Mouse (Mus musculus): ENCODE results near the gene Sufu. TPM values are rescaled to one million over a fixed set of nuclear protein-coding genes. Genes with fewer than 3 reads are reported as not detected.

Gene Sufu
- polyA plus RNA-seq, 1 experiment from 2014 or later: 30.3 TPM

GRCm38 (mm10) chr19:46517529-46518351 lies 121.0 kb downstream of the Sufu start:
- peak overlapping the region; percentile 62; the same call in 1 of the 2 replicates for H3K27ac ChIP-seq (ENCODE audit: low read depth)

GRCm38 (mm10) chr19:46518352-46518787 lies 121.7 kb downstream of the Sufu start:
- Histone ChIP-seq H3K27me3 (replicated peaks; ENCODE audit: control insufficient read depth, insufficient read depth, low read length) (no peaks in the 10 kb centered on the region), H3K36me3 (ENCODE audit: control insufficient read depth, insufficient read depth, low read length) (peaks cover 34% of the 10 kb centered on the region), H3K4me3 (ENCODE audit: low read depth, low read length) (no peak overlapping the region), H3K9ac (ENCODE audit: low read length) (0 out of 2 replicates have a peak overlapping the region, but pooled peaks have one; percentile 13), H3K4me1 (replicated peaks; ENCODE audit: control insufficient read depth, insufficient read depth, low read length) (peaks cover 33% of the 10 kb centered on the region), H3K9me3 (ENCODE audit: control insufficient read depth, low read length) (no peaks in the 10 kb centered on the region), H3K4me2 (ENCODE audit: low read length) (peak overlapping the region; percentile 46), H3K27ac (ENCODE audit: low read depth) (peak overlapping the region; percentile 62; the same call in 1 of the 2 replicates)
- DNase-seq (ENCODE audit: low spot score) (peak; percentile 81), ATAC-seq (replicated peaks; ENCODE audit: low FRiP score, low TSS enrichment, low read depth) (peak; percentile 70)
- WGBS: 0% methylated on average over 13 of the region's 13 CpGs

More at GRCm38 (mm10) chr19:46517529-46518351, 121.0 kb downstream of the Sufu start:
- 35% methylated on average over 10 of the region's 14 CpGs for WGBS
- no peaks in the 10 kb centered on the region for H3K27me3 ChIP-seq (replicated peaks; ENCODE audit: control insufficient read depth, insufficient read depth, low read length)
- H3K36me3 ChIP-seq (ENCODE audit: control insufficient read depth, insufficient read depth, low read length): peaks cover 41% of the 10 kb centered on the region
- ATAC-seq (replicated peaks; ENCODE audit: low FRiP score, low TSS enrichment, low read depth) (peak; percentile 41), DNase-seq (ENCODE audit: low spot score) (peak; percentile 59)
- H3K9me3 ChIP-seq (ENCODE audit: control insufficient read depth, low read length): no peaks in the 10 kb centered on the region
- peak overlapping the region; percentile 46 for H3K4me2 ChIP-seq (ENCODE audit: low read length)
- 0 out of 2 replicates have a peak overlapping the region, but pooled peaks have one; percentile 13 for H3K9ac ChIP-seq (ENCODE audit: low read length)
- H3K4me3 ChIP-seq (ENCODE audit: low read depth, low read length): no peak overlapping the region
- H3K4me1 ChIP-seq (replicated peaks; ENCODE audit: control insufficient read depth, insufficient read depth, low read length): peaks cover 27% of the 10 kb centered on the region

GRCm38 (mm10) chr19:46518828-46519621 lies 122.3 kb downstream of the Sufu start:
- H3K36me3 ChIP-seq (ENCODE audit: control insufficient read depth, insufficient read depth, low read length): peaks cover 28% of the 10 kb centered on the region
- no peak for DNase-seq (ENCODE audit: low spot score)
- no peaks in the 10 kb centered on the region for H3K9me3 ChIP-seq (ENCODE audit: control insufficient read depth, low read length)
- peak overlapping the region; percentile 46 for H3K4me2 ChIP-seq (ENCODE audit: low read length)
- no peak; the same call in 1 of the 2 replicates for ATAC-seq (replicated peaks; ENCODE audit: low FRiP score, low TSS enrichment, low read depth)
- 23% methylated on average over 5 of the region's 5 CpGs for WGBS
- no peak overlapping the region for H3K4me3 ChIP-seq (ENCODE audit: low read depth, low read length)
- H3K4me1 ChIP-seq (replicated peaks; ENCODE audit: control insufficient read depth, insufficient read depth, low read length): peaks cover 39% of the 10 kb centered on the region
- H3K27me3 ChIP-seq (replicated peaks; ENCODE audit: control insufficient read depth, insufficient read depth, low read length): no peaks in the 10 kb centered on the region
- no peak overlapping the region for H3K27ac ChIP-seq (ENCODE audit: low read depth)
- H3K9ac ChIP-seq (ENCODE audit: low read length): no peak overlapping the region

- H3K9ac ChIP-seq (ENCODE audit: low read length): no peak overlapping the region
- H3K36me3 ChIP-seq (ENCODE audit: control insufficient read depth, insufficient read depth, low read length): peaks cover 2% of the 10 kb centered on the region; the same call in 1 of the 2 replicates
- no peak for DNase-seq (ENCODE audit: low spot score)
- H3K4me2 ChIP-seq (ENCODE audit: low read length): no peak overlapping the region
- no peaks in the 10 kb centered on the region for H3K27me3 ChIP-seq (replicated peaks; ENCODE audit: control insufficient read depth, insufficient read depth, low read length)
- ATAC-seq (replicated peaks; ENCODE audit: low FRiP score, low TSS enrichment, low read depth): no peak
- no peaks in the 10 kb centered on the region for H3K9me3 ChIP-seq (ENCODE audit: control insufficient read depth, low read length)
- H3K4me3 ChIP-seq (ENCODE audit: low read depth, low read length): no peak overlapping the region
- H3K4me1 ChIP-seq (replicated peaks; ENCODE audit: control insufficient read depth, insufficient read depth, low read length): peaks cover 53% of the 10 kb centered on the region
- no peak overlapping the region for H3K27ac ChIP-seq (ENCODE audit: low read depth)
Observed at GRCm38 (mm10) chr19:46521698-46522097, 125.0 kb downstream of the Sufu start.

- 27% methylated on average over 15 of the region's 15 CpGs for WGBS
- no peaks in the 10 kb centered on the region for H3K9me3 ChIP-seq (ENCODE audit: control insufficient read depth, low read length)
- H3K4me2 ChIP-seq (ENCODE audit: low read length): no peak overlapping the region
- H3K36me3 ChIP-seq (ENCODE audit: control insufficient read depth, insufficient read depth, low read length): no peaks in the 10 kb centered on the region
- no peak overlapping the region for H3K27ac ChIP-seq (ENCODE audit: low read depth)
- peak; percentile 57 for DNase-seq (ENCODE audit: low spot score)
- ATAC-seq (replicated peaks; ENCODE audit: low FRiP score, low TSS enrichment, low read depth): no peak
- H3K4me1 ChIP-seq (replicated peaks; ENCODE audit: control insufficient read depth, insufficient read depth, low read length): peaks cover 53% of the 10 kb centered on the region
- H3K27me3 ChIP-seq (replicated peaks; ENCODE audit: control insufficient read depth, insufficient read depth, low read length): no peaks in the 10 kb centered on the region
- no peak overlapping the region for H3K4me3 ChIP-seq (ENCODE audit: low read depth, low read length)
- H3K9ac ChIP-seq (ENCODE audit: low read length): no peak overlapping the region
Observed at GRCm38 (mm10) chr19:46522433-46523044, 125.8 kb downstream of the Sufu start.

- ATAC-seq (replicated peaks; ENCODE audit: low FRiP score, low TSS enrichment, low read depth): no peak
- 0 out of 2 replicates have a peak overlapping the region, but pooled peaks have one; percentile 10 for H3K4me3 ChIP-seq (ENCODE audit: low read depth, low read length)
- peak overlapping the region; percentile 44 for H3K4me2 ChIP-seq (ENCODE audit: low read length)
- H3K36me3 ChIP-seq (ENCODE audit: control insufficient read depth, insufficient read depth, low read length): no peaks in the 10 kb centered on the region
- H3K9me3 ChIP-seq (ENCODE audit: control insufficient read depth, low read length): no peaks in the 10 kb centered on the region
- peaks cover 51% of the 10 kb centered on the region for H3K4me1 ChIP-seq (replicated peaks; ENCODE audit: control insufficient read depth, insufficient read depth, low read length)
- H3K27ac ChIP-seq (ENCODE audit: low read depth): peak overlapping the region; percentile 17; the same call in 1 of the 2 replicates
- no peak for DNase-seq (ENCODE audit: low spot score)
- H3K27me3 ChIP-seq (replicated peaks; ENCODE audit: control insufficient read depth, insufficient read depth, low read length): no peaks in the 10 kb centered on the region
- no peak overlapping the region for H3K9ac ChIP-seq (ENCODE audit: low read length)
Observed at GRCm38 (mm10) chr19:46523131-46523479, 126.4 kb downstream of the Sufu start.

GRCm38 (mm10) chr19:46523480-46524151 lies 126.9 kb downstream of the Sufu start:
- Histone ChIP-seq H3K9me3 (ENCODE audit: control insufficient read depth, low read length) (no peaks in the 10 kb centered on the region), H3K27me3 (replicated peaks; ENCODE audit: control insufficient read depth, insufficient read depth, low read length) (no peaks in the 10 kb centered on the region), H3K9ac (ENCODE audit: low read length) (peak overlapping the region; percentile 10; the same call in 1 of the 2 replicates), H3K36me3 (ENCODE audit: control insufficient read depth, insufficient read depth, low read length) (no peaks in the 10 kb centered on the region), H3K27ac (ENCODE audit: low read depth) (peak overlapping the region; percentile 17), H3K4me2 (ENCODE audit: low read length) (peak overlapping the region; percentile 44), H3K4me1 (replicated peaks; ENCODE audit: control insufficient read depth, insufficient read depth, low read length) (peaks cover 51% of the 10 kb centered on the region), H3K4me3 (ENCODE audit: low read depth, low read length) (peak overlapping the region; percentile 10; the same call in 1 of the 2 replicates)
- DNase-seq (ENCODE audit: low spot score): no peak
- peak; percentile 71 for ATAC-seq (replicated peaks; ENCODE audit: low FRiP score, low TSS enrichment, low read depth)
- 6% methylated on average over 20 of the region's 20 CpGs for WGBS

GRCm38 (mm10) chr19:46524152-46524544 lies 127.5 kb downstream of the Sufu start:
- Histone ChIP-seq H3K27me3 (replicated peaks; ENCODE audit: control insufficient read depth, insufficient read depth, low read length) (no peaks in the 10 kb centered on the region), H3K4me3 (ENCODE audit: low read depth, low read length) (peak overlapping the region; percentile 10; the same call in 1 of the 2 replicates), H3K4me1 (replicated peaks; ENCODE audit: control insufficient read depth, insufficient read depth, low read length) (peaks cover 51% of the 10 kb centered on the region), H3K36me3 (ENCODE audit: control insufficient read depth, insufficient read depth, low read length) (no peaks in the 10 kb centered on the region), H3K27ac (ENCODE audit: low read depth) (peak overlapping the region; percentile 17), H3K4me2 (ENCODE audit: low read length) (peak overlapping the region; percentile 44), H3K9ac (ENCODE audit: low read length) (peak overlapping the region; percentile 10; the same call in 1 of the 2 replicates), H3K9me3 (ENCODE audit: control insufficient read depth, low read length) (no peaks in the 10 kb centered on the region)
- DNase-seq (ENCODE audit: low spot score) (peak; percentile 50), ATAC-seq (replicated peaks; ENCODE audit: low FRiP score, low TSS enrichment, low read depth) (no peak)
- 17% methylated on average over 6 of the region's 6 CpGs for WGBS
